Mouse (Mus musculus) layer of hippocampus, adult 9-10 months (tissue): ENCODE data around the gene Rab39.
A peak's percentile ranks its signal among the peaks of the same experiment; 100 is the strongest.

Experiments used
- DNase-seq: peaks from one replicate; pipeline ENCODE4 v3.0.0; 2022; ENCODE audit warnings: low spot score

Rab39 gene

DNA sequence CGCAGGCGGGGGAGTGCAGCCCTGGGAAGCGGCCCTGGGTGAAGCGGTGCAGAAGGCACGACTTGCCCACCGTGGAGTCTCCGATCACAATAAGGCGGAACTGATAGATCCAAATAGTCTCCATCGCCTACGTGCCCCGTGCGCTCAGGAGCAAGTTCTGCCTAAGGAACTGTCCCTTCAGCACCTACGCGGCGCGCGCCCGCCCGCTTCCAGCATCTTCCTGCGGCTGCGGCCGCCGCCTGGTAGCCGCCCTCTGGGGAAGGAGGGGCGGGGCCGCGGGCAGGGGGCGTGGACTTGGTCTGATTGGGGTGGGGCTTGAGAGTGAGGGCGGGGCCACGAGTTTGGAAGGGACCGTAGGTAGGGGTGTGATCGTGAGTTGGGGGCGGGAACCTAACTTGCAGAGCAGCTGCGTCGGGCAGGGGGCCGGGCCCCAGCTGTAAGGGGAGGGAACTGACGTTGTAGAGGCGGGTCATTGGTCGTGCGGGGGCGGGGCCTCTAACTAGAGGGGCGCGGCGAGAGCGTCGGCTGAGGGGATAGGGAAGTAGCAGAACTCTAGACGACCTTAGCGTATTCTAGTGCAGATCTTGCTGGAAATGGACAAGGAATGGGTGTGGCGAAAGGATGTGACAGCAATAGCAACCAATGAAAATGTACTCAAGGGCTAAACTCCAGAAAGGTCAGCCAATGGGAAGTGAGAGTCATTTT, at the start of gene Rab39:
Gene Rab39, minus strand, starts transcription at position 241 of the 705 bp plus-strand sequence.
- peak; percentile 57 for DNase-seq

DNA sequence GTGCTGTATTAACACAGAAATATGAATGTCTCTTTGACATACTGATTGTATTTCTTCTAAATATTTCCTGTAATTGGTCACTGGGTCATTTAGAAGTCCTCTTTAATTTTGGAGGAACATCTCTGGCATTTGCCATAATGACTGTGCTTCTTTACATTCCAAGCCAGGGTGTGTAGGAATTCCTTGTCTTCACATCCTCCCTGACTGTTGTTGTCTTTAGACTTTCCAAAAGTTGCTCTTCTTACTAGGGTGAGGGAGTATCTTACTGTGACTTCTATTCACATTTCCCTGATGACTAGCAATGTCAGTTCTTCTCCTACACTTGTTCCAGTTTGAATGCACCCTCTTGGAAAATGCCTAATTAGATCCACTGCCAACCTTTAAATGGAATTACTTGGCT, 48.8 kb upstream of the Rab39 start:
- no peak for DNase-seq

DNA sequence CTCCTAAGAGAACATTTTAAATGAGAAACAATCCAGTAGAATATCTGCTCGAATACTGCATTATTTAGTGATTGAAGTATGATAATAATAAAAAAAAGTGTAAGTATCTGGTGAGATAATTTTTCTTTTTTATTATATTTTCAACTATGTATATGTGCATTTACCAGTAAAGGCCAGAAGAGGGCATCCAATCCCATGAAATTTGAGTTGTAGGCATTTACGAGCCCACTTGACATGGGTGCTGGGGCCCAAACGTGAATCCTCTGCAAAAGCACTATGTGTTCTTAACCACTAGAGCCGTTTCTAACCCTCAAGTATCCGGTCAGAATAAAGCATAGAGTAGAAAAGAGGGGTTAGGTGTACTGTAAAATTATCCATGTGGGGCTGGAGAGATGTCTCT, 44.9 kb upstream of the Rab39 start:
- DNase-seq, result no peak

DNA sequence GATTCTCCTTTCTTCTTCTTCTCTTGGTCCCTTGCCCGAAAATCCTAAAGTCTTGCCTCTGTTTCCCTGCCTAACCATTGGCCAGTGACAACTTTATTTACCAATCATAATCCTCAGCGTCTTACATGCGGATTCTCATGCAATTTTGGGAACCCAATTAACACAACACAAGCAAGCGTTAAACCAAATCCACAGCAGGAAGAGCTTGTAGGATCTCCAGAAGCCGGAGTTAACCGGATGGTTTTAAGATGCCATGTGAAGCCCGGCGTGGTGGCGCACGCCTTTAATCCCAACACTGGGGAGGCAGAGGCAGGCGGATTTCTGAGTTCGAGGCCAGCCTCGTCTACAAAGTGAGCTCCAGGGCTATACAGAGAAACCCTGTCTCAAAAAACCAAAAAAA, 44.4 kb upstream of the Rab39 start:
- DNase-seq, result no peak

DNA sequence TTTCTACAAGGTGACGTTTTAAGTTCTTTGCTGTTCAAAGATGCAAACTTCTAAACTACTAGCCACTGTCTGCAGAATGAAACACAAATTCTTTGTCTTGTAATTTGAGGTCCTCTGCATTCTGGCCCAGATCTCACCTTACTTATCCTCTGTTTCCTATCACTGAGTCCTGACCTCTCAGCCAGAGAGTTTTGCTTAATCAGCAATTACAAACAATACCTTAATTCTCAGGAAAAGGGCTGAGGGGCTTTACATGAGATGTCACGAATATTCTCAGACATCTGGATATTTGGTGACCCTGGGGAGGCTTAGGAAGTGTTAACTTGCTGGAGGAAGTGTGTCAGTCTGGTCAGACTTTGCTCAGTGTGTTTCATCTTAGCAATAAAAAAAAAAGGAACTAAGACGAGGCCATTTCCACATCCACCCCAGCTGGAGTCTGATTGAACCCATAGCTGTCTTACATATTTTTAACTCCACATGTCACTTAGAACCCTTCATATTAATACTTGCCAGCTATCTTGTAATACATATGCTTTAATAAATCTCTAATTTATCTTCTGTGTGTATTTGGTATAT, 34.9 kb upstream of the Rab39 start:
- no peak for DNase-seq

DNA sequence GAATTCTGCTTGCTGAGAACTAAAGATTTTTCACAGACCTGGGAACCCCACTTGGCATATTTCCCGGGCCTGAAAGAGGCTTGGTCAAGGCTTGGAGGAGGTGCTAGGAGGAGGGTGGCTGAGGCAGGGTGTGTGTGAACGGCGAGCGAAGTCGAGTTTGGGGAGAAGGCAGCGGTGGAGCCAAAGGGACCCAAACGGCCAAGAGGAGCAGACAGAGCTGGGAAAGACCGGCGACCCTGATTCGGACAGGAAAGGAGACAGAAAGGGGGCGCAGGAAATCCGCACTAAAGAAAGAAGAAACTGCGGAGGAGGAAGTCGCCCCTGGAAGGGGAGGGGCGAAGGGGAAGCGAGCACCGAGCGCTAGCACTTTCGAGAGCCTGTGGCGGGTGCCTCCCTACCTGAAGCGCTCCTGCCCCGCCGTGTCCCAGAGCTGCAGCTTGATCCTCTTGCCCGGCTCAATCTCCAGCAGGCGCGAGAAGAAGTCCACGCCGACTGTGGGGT, 491 bp downstream of the Rab39 start:
- DNase-seq, result no peak

DNA sequence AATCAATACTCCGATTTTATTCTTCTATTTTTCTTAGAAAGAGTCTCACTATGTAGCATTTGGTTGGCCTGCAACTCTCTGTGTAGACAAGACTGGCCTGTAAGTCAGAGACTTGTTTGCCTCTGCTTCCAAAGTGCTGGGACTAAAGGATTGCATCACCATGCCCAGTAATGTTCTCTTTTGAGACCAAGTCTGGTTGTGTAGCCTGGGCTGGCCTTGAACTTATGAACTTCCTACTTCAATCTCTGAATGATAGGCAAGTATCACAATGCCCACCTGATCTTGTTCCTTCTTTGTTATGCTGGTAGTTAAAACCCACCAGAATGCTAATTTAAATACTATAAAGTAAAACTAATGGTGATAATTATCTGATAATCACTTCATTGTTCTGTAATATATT, 3.0 kb downstream of the Rab39 start:
- DNase-seq, result no peak

DNA sequence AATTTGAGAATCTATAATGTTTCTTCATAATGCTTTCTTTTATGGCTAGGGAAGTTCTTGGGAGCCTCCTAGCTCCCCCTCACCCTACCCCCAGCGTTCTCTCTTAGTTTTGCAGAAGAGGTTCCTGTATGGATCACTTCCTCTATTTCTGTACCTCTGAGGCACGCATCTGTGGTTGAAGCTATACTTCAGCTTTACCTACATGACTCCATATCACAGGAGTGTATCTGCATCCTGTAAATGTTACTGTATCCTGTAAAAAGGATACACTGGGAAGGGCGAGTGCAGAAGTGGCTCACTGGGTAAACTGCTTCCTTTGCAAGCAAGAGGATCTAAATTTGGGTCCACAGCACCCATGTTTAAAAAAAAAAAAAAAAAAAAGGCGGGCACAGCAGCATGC, 5.5 kb downstream of the Rab39 start:
- DNase-seq, result no peak

DNA sequence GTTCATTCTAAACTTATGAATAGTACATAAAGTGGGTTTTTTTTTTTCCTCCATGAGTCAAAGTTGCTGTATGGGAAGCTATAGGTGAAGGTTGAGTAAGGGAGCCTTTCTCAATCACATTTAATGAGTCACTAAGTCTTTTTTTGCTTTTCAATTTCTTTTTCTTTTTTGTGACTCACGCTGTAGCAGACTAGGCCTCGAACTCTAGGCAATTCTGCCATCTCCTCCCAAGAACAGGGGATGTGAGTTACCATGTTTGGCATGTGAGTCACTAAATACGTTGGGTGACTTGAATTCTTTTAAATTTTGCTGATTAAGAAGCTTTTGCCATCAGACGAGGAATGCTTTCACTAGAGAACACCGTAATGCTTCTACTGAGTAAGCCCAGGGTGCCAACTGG, 10.2 kb downstream of the Rab39 start:
- DNase-seq, result no peak

DNA sequence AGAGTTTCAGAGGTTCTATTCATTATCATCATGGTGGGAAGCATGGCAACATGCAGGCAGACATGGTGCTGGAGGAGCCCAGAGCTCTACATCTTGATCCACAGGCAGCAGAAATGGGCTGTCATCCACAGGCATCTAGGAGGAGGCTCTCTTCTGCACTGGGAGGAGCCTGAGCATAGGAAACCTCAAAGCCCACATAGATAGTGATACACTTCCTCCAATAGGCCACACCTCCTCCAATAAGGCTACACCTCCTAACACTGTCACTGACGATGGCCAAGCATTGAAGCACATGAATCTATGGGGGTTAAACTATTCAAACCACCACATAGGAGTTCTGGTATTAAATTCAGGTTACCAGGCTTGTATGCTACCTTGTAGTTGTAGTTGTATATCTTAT, 12.3 kb downstream of the Rab39 start:
- no peak for DNase-seq

DNA sequence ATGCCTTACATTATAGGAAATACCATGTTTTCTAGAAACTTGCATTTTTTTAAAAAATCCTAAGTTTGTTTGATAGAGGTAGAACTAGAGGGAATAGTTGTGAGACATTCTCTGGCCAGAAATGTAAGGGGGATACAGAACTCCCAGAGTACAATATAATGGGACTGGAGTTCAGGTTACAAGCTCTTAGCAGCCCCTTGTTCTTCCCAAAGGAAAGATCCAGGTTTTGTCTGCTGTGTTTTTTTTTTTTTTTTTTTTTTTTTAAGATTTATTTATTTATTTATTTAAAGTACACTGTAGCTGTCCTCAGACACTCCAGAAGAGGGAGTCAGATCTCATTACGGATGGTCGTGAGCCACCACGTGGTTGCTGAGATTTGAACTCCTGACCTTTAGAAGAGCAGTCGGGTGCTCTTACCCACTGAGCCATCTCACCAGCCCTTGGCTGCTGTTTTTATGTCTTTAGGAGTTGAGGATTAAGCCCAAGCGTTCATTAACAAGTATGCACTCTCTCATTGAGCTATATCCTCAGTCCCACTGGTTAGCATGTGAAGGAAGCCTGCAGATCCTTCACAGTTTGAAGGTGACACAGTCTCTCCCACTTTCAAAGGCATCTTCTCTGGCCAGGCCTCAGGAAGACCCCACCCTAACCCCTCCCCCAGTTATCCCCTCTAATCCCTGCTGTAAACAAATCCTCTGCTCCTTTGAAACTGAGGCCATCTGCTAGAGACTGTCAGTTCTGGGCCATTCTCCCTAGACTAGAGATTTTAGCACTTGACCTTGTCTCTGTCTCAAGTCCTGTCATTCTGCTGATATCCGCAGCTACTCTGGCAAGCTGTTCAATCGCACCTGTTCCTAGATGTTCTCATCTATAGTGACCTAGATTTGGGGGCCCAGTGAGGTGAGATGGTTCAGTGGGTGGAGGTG, 14.0 kb downstream of the Rab39 start:
- no peak for DNase-seq

DNA sequence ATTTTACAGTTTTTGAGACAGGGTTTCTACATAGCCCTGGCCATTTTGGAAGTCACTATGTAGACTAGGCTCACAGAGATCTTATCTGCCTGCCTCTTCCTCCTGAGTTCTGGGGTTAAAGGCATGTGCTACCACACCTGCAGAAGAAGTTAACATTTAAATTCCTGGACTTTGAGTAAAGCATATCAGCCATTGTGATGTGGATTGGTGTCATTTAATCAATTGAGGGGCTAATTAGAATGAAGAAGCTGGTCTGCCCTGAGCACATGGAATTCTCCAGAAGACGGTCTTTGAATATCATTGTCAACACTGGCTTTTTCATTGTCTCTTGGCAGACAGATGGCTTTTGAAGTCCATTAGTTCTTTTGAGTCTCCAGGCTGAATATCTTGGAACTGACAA, 25.2 kb downstream of the Rab39 start:
- DNase-seq, result no peak

DNA sequence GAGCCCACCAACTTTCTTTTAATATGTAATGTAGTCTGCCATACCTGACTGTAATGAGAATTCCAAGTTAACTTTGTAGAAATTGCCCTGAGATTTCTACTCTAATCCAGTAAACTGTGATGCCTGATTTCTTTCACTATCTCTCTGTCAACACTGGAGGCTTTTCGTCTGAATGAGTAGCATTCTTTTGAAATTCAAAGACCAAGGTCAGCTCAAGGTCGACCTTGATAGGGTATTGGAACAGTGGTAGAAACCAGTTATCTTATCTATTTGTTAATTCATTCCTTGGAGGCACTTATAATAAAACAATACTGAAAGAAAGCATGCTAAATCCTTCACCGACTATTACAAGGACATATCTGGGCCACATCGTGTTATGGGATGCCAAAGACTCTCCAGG, 29.1 kb downstream of the Rab39 start:
- no peak for DNase-seq

DNA sequence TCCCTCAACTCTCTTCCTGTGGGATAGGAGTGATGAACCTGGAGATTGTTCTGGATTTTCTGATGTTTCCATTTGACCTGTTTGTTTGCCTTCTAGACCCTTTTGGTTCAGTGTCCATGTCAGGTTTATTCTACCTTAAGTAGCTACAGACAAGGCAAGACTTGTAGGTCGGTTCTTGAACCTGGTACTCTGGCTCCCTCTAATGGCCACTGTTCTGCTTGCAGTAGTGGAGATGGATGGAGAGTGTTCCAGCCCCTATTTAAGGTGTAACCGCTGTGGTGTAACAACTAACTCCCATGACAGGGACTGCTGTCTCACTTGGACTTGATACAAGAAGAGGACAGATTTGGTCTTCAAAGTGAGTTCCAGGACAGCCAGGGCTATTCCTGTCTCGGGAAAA, 32.5 kb downstream of the Rab39 start:
- peak; percentile 70 for DNase-seq

DNA sequence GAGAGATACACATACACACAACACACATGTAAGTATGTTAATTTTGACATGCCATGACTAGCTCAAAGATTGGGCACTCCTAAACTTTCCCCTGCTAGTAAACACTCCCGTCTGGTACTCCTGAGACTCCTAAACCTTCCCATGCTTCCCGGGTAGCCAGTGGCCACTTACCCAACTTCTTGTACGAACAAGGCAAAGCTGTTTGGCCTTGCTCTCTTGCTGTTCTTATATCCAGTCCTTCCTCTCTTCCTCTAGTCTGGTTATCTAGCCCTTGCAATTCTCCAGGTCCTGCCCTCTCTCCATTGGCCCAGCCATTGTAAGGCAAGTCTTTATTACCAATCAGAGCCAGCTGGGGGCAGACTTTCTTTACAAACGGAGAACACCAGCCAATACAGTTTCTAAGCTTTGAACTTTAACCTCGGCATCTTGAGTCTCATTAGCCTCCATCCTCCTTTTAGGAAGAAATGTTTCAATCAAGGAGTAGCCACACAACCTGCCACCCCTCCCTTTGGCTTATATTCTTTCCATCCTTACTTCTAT, 36.3 kb downstream of the Rab39 start, which contains the start of gene Cul5:
Gene Cul5, minus strand, starts transcription at position 335 of the 540 bp plus-strand sequence.
- no peak for DNase-seq

DNA sequence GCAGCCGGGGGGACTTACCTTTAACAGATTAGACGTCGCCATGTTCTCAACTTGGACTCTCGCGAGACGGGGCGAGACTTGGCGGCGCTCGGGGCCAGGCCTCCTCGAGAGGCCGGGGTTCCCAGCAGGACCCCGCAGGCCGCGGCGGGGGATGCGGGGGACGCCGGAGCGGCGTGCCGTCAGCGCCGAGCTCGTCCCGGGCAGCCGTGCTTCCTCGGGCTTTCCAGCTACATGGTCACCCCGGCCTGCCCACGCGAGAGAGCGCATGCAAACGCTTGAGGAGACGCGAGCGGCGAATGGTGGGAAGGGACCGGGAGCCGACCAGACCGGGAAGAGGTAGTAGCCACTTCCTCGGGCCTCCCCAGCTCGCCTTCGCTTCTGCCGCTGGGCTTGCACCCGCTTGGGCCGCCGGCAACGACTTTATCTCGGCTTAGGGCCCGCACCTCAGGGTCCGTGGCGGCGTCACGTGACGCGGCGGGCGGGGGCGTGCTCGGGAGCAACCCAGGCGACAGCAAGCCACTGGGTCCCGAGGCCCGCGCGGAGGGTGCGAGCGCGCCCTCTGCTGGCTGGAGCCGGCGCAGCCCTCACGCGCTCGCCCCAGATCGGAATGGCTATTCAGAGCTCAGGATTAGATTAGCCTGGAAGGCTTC, 38.9 kb downstream of the Rab39 start:
- DNase-seq, result peak; percentile 88

DNA sequence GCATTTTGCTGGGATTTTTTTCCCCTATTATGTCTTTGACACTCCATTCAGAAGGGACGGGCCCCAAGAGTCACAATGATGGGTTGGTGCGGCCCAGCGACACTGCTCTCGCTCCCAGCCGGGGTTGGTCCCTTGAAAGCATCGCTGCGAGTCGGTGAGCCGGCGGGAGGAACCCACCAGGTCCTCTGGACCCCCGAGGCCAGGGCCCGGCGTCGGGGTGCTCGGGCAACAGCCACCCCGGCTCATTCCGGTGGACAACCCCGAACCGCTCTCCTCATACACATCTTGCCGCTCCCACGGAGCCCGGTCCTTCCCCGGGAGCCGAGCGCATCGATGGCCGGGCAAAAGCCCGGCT, 39.4 kb downstream of the Rab39 start:
- no peak for DNase-seq

DNA sequence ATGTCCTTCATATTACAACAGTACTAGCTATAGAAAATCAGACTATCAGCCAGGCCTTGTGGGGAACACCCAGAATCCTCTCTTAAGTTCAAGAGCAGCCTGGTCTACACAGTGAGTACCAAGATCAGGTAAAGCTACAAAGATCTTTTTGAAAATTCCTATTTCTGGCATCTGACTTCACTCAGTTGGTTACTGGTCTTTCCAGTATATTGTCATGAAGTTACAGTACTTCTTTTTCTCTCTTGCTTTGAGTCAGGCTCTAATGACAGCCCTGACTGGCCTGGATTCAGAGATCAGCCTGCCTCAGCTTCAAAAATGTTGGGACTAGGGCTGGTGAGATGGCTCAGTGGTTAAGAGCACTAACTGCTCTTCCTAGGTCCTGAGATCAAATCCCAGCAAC, 40.6 kb downstream of the Rab39 start:
- no peak for DNase-seq

DNA sequence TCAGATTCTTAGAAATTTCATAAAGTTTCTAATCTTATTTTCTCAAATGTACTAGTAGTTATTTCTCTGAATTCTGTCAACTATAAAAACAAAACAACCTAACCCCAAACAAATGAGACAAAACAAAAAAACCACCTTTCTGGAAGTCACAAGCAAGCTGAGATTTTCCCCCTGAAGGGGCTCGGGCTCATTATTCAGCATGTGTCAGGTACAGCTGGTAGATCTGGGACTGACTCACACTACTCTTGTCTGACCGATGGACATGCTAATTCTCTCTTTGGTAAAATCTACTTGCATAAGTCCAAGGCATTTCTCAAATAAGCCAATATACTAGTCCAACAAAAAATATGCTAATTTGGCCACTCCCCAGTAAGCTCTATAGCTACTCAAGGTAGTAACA, 41.2 kb downstream of the Rab39 start:
- DNase-seq, result no peak

DNA sequence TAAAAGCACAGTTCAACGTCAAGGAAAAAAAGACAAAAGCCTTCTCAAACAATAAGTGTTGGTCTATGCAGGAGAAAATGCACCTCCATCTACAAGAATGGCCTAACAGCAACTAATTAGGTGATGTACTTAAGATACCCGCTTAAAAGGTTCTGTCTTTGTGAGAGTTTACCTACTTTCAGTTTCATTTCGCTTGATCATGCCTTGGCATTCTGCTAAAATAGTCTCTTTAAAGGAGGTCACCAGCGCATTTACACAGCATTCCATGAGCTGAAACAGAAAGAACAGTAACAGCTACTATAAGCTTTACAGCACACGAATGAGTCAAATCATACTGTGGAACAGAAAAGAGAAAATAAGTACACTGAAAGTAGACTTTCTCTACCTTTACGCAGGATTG, 71.2 kb downstream of the Rab39 start:
- DNase-seq, result no peak
